Mouse (Mus musculus) neural tube, embryonic 15.5 days (tissue): Measurements from ENCODE around the gene Mapk8ip3. TPM values are rescaled to one million over a fixed set of nuclear protein-coding genes. Genes with fewer than 3 reads are reported as not detected.

Experiments
- ATAC-seq: fragments of 200-750 bp; cut with Nextera tagmentation; 2 replicates; pipeline ENCODE4 v1.8.0; 2017; ENCODE audit warnings: mild to moderate bottlenecking, moderate TSS enrichment, moderate library complexity; ENCODE audit not compliant: low FRiP score
- H3K27ac ChIP-seq: fragments of 300-500 bp; sonication (generic); replicated peaks from 2 replicates; pipeline ENCODE4 v1.5.1; 2015; ENCODE audit warnings: mild to moderate bottlenecking, inconsistent platforms
- H3K27me3 ChIP-seq: fragments of 300-500 bp; sonication (generic); replicated peaks from 2 replicates; pipeline ENCODE4 v1.6.1; 2015; ENCODE audit warnings: inconsistent platforms
- H3K36me3 ChIP-seq: fragments of 300-500 bp; sonication (generic); 2 replicates; pipeline ENCODE4 v1.6.1; 2015; ENCODE audit warnings: inconsistent platforms
- H3K4me1 ChIP-seq: fragments of 300-500 bp; sonication (generic); 2 replicates; pipeline ENCODE4 v1.6.1; 2015; ENCODE audit warnings: inconsistent platforms
- H3K4me2 ChIP-seq: fragments of 300-500 bp; sonication (generic); 2 replicates; pipeline ENCODE4 v1.6.1; 2015; ENCODE audit warnings: inconsistent platforms, mild to moderate bottlenecking, moderate library complexity
- H3K4me3 ChIP-seq: fragments of 300-500 bp; sonication (generic); replicated peaks from 2 replicates; pipeline ENCODE4 v1.5.1; 2015; ENCODE audit warnings: mild to moderate bottlenecking, inconsistent platforms
- H3K9ac ChIP-seq: fragments of 300-500 bp; sonication (generic); replicated peaks from 2 replicates; pipeline ENCODE4 v1.6.1; 2015; ENCODE audit warnings: mild to moderate bottlenecking, inconsistent platforms
- H3K9me3 ChIP-seq: fragments of 300-500 bp; sonication (generic); replicated peaks from 2 replicates; pipeline ENCODE4 v1.6.1; 2016; ENCODE audit warnings: inconsistent platforms
- WGBS: fragments of 180-500 bp; shearing (Covaris S2); methylation state at CpG from one replicate; pipeline ENCODE4 v1.1.7; 2015; ENCODE audit warnings: mixed read lengths; 5-methylcytosine and 5-hydroxymethylcytosine counted together
- polyA plus RNA-seq: library from polyadenylated mRNA; unstranded; fragments of >200 nt; fragmentation: Nextera tagmentation; extraction: Ambion mirVana; gene quantifications from 2 replicates; pipeline ENCODE4 v1.2.1, GENCODE M21; 2015

Mapk8ip3 gene
- polyA plus RNA-seq, 1 experiment from 2014 or later, result 87.2 TPM

DNA sequence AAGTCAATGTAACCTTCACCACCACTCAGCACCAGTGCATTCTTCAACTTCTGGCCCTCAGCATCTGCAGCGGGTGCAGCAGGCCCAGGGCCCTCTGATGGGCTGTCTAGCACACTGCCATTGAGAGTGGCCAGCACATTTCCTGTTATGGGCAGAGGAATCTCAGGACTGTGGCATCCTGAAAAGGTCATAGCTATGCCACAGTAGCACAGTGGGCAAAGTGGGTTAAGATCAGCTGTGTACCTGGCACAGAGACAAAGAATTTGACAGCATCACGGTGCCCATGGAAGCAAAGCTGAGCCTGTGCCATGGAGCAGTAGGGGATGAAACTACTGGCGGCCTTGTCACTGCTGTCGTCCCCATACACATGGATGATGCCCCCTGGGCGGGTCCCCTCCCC, 37.6 kb downstream of the Mapk8ip3 start:
- ATAC-seq, result no peak

GRCm38 (mm10) chr17:24898041-24898854, 38.5 kb downstream of the Mapk8ip3 start:
- peak overlapping the region; percentile 99 for H3K4me2 ChIP-seq
- peaks cover 46% of the 10 kb centered on the region for H3K4me1 ChIP-seq
- no peak for ATAC-seq
- no peaks in the 10 kb centered on the region for H3K9me3 ChIP-seq
- H3K36me3 ChIP-seq, result peaks cover 64% of the 10 kb centered on the region
- 0 out of 2 replicates have a peak overlapping the region, but pooled peaks have one; percentile 93 for H3K9ac ChIP-seq
- H3K4me3 ChIP-seq, result peak overlapping the region; percentile 87; the same call in 1 of the 2 replicates
- 91% methylated on average over 4 of the region's 4 CpGs for WGBS
- no peak overlapping the region for H3K27ac ChIP-seq
- H3K27me3 ChIP-seq, result no peaks in the 10 kb centered on the region

More for the DNA sequence above, 37.6 kb downstream of the Mapk8ip3 start:
- H3K9ac ChIP-seq, result no peak overlapping the region
- H3K27me3 ChIP-seq, result no peaks in the 10 kb centered on the region
- H3K27ac ChIP-seq, result no peak overlapping the region
- H3K9me3 ChIP-seq, result no peaks in the 10 kb centered on the region
- H3K36me3 ChIP-seq, result peaks cover 70% of the 10 kb centered on the region
- no peak overlapping the region for H3K4me2 ChIP-seq
- H3K4me3 ChIP-seq, result no peak overlapping the region
- H3K4me1 ChIP-seq, result peaks cover 37% of the 10 kb centered on the region
- WGBS, result 81% methylated on average over 5 of the region's 5 CpGs

GRCm38 (mm10) chr17:24897600-24897999, 39.2 kb downstream of the Mapk8ip3 start:
- Histone ChIP-seq H3K36me3 (peaks cover 64% of the 10 kb centered on the region), H3K4me1 (peaks cover 51% of the 10 kb centered on the region), H3K9ac (peak overlapping the region; percentile 93), H3K4me2 (peak overlapping the region; percentile 99), H3K9me3 (no peaks in the 10 kb centered on the region), H3K4me3 (peak overlapping the region; percentile 87), H3K27ac (no peak overlapping the region), H3K27me3 (no peaks in the 10 kb centered on the region)
- 76% methylated on average over 4 of the region's 4 CpGs for WGBS
- no peak for ATAC-seq

- Histone ChIP-seq H3K9ac (peak overlapping the region; percentile 93), H3K4me3 (peak overlapping the region; percentile 87), H3K9me3 (no peaks in the 10 kb centered on the region), H3K36me3 (peaks cover 64% of the 10 kb centered on the region), H3K4me2 (peak overlapping the region; percentile 99), H3K4me1 (peaks cover 51% of the 10 kb centered on the region), H3K27me3 (no peaks in the 10 kb centered on the region), H3K27ac (peak overlapping the region; percentile 88)
- peak; percentile 9; the same call in 1 of the 2 replicates for ATAC-seq
- WGBS, result 23% methylated on average over 11 of the region's 11 CpGs
These were observed 39.8 kb downstream of the Mapk8ip3 start for GRCm38 (mm10) chr17:24896993-24897269.

DNA sequence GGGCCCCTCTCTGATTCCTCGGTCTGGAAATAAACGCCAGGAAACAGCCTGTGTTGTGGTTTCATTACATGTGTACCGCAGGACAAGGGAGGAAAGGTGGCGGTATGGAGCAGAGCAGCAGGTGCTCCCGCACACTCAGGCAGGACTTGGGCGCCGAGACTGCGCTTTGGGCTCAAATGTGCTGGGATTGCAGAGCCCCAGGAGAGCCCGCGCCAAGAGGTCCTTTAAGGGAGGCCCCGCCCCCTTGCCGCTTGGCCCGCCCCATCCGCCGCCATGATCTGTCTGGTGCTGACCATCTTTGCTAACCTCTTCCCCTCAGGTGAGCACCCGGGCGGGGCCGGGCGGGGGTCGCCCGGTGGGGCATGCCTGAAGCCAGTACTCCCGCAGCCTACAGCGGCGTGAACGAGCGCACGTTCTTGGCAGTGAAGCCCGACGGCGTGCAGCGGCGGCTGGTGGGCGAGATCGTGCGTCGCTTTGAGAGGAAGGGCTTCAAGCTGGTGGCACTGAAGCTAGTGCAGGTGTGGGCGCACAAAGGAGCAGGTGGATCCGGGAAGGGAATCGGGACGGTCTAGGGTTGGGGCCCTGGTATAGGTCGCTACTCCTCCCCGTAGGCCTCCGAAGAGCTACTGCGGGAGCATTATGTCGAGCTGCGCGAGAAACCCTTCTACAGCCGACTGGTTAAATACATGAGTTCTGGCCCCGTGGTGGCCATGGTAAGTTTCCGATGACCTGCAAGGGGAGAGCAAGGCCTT, 40.4 kb downstream of the Mapk8ip3 start, which contains the start of gene Nme3:
TSS of gene Nme3 (plus strand) at position 260 of the 752 bp plus-strand sequence.
- H3K4me3 ChIP-seq, result peak within 1 kb of the TSS; percentile 87
- H3K4me1 ChIP-seq, result peaks cover 52% of the 10 kb centered on the region
- peak; percentile 72 for ATAC-seq
- 1% methylated on average over 50 of the region's 50 CpGs for WGBS
- H3K27me3 ChIP-seq, result no peaks in the 10 kb centered on the region
- no peaks in the 10 kb centered on the region for H3K9me3 ChIP-seq
- peaks cover 63% of the 10 kb centered on the region for H3K36me3 ChIP-seq
- peak within 1 kb of the TSS; percentile 88 for H3K27ac ChIP-seq
- H3K9ac ChIP-seq, result peak within 1 kb of the TSS; percentile 93
- H3K4me2 ChIP-seq, result peak within 1 kb of the TSS; percentile 99

DNA sequence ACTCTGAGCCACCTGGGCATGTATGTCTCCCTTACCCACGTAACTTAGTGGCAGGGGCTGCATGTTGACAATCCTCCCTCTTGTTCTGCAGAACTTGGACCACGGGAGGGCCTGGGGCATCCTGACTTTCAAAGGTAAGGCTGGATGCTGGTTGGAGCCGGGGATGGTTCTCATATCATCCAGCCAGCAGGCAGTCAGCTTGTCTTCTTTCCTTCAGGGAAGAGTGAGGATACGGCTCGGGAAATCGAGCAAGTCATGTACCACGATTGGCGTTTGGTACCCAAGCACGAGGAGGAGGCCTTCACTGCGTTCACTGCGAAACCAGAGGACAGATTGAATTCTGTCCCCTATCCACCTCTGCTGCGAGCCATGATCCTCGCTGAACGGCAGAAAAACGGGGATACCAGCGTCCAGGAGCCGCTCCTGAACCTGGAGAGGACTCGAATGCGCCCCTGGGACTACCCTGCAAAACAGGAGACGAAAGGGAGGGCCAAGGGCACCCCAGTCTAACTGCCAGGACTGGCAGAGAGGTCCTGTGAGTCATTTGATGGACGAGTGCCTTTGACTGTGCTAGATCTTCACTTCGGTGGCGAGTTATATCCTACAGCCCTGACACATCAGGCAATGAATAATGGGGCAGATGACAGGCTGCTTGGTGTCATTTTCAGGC, 41.1 kb downstream of the Mapk8ip3 start:
- peak overlapping the region; percentile 88 for H3K27ac ChIP-seq
- peak overlapping the region; percentile 99 for H3K4me2 ChIP-seq
- ATAC-seq, result no peak
- H3K4me3 ChIP-seq, result peak overlapping the region; percentile 87
- H3K9me3 ChIP-seq, result no peaks in the 10 kb centered on the region
- H3K27me3 ChIP-seq, result no peaks in the 10 kb centered on the region
- WGBS, result 10% methylated on average over 23 of the region's 23 CpGs
- peaks cover 63% of the 10 kb centered on the region for H3K36me3 ChIP-seq
- peaks cover 54% of the 10 kb centered on the region for H3K4me1 ChIP-seq
- peak overlapping the region; percentile 93 for H3K9ac ChIP-seq

- under 1% methylated on average over 62 of the region's 62 CpGs for WGBS
- Histone ChIP-seq H3K4me3 (peak within 1 kb of the TSS; percentile 87), H3K36me3 (peaks cover 63% of the 10 kb centered on the region), H3K9me3 (no peaks in the 10 kb centered on the region), H3K4me1 (peaks cover 61% of the 10 kb centered on the region), H3K27ac (peak within 1 kb of the TSS; percentile 88), H3K9ac (peak within 1 kb of the TSS; percentile 93), H3K4me2 (peak within 1 kb of the TSS; percentile 99), H3K27me3 (no peaks in the 10 kb centered on the region)
- peak; percentile 68 for ATAC-seq
These were observed 41.7 kb downstream of the Mapk8ip3 start, which contains the start of the genes Eme2 and Mrps34 for GRCm38 (mm10) chr17:24894995-24895547. TSS of gene Eme2 (minus strand) at chr17:24895087. TSS of gene Mrps34 (plus strand) at chr17:24895116.

GRCm38 (mm10) chr17:24894061-24894994, 42.4 kb downstream of the Mapk8ip3 start:
- Histone ChIP-seq H3K9me3 (no peaks in the 10 kb centered on the region), H3K4me3 (peak overlapping the region; percentile 87), H3K4me1 (peaks cover 65% of the 10 kb centered on the region), H3K9ac (peak overlapping the region; percentile 93), H3K36me3 (peaks cover 60% of the 10 kb centered on the region), H3K27ac (peak overlapping the region; percentile 88), H3K4me2 (peak overlapping the region; percentile 99), H3K27me3 (no peaks in the 10 kb centered on the region)
- ATAC-seq, result peak; percentile 33
- 12% methylated on average over 31 of the region's 31 CpGs for WGBS

GRCm38 (mm10) chr17:24893276-24893675, 43.5 kb downstream of the Mapk8ip3 start:
- Histone ChIP-seq H3K36me3 (peaks cover 59% of the 10 kb centered on the region), H3K27ac (no peak overlapping the region), H3K27me3 (no peaks in the 10 kb centered on the region), H3K9me3 (no peaks in the 10 kb centered on the region), H3K4me2 (peak overlapping the region; percentile 99; the same call in 1 of the 2 replicates), H3K4me3 (0 out of 2 replicates have a peak overlapping the region, but pooled peaks have one; percentile 87), H3K9ac (no peak overlapping the region), H3K4me1 (peaks cover 70% of the 10 kb centered on the region)
- 98% methylated on average over 2 of the region's 2 CpGs for WGBS
- ATAC-seq, result no peak

- Histone ChIP-seq H3K27ac (no peak overlapping the region), H3K36me3 (peaks cover 54% of the 10 kb centered on the region), H3K9me3 (no peaks in the 10 kb centered on the region), H3K4me3 (no peak overlapping the region), H3K9ac (no peak overlapping the region), H3K4me1 (peaks cover 70% of the 10 kb centered on the region), H3K4me2 (no peak overlapping the region), H3K27me3 (no peaks in the 10 kb centered on the region)
- 93% methylated on average over 12 of the region's 12 CpGs for WGBS
- no peak for ATAC-seq
These were observed 44.0 kb downstream of the Mapk8ip3 start for GRCm38 (mm10) chr17:24892785-24893184.
